Mouse (Mus musculus): ENCODE measurements around the gene Glmp. TPM values are rescaled to one million over a fixed set of nuclear protein-coding genes. Genes with fewer than 3 reads are reported as not detected.
A peak's percentile ranks its signal among the peaks of the same experiment; 100 is the strongest.
"Not testable (repeated sequence)": the region's sequence is repeated elsewhere in the genome, so short reads cannot be mapped to it uniquely, and the experiment has no call there.

The Glmp gene
- total RNA-seq, 1 experiment from 2014 or later = 19.4 TPM

DNA sequence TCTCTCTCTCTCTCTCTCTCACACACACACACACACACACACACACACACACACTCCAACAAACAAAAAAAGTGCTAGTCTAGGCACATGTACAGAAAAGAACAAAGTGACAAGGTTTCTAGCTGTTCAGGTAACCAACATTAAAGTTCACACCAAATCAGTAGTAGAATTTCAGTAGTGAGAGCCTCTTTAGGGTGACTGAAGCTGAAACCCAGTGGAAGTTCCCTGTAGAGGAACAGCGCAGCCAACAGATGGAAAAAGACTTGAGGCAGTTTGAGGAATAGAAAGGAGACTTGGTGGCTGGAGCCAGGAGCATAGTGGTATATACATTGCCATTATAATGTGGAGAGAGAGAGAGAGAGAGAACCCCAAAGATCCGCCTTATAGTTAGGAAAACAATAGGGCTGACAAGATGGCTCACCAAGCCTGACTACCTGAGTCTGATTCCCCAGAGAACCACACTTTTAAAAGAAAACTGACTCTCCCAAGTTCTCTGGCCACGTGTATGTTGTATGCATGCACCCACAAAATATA, 10.1 kb downstream of the Glmp start:
- no peak for ATAC-seq (replicated peaks; ENCODE audit: low read depth, poor library complexity, severe bottlenecking)

DNA sequence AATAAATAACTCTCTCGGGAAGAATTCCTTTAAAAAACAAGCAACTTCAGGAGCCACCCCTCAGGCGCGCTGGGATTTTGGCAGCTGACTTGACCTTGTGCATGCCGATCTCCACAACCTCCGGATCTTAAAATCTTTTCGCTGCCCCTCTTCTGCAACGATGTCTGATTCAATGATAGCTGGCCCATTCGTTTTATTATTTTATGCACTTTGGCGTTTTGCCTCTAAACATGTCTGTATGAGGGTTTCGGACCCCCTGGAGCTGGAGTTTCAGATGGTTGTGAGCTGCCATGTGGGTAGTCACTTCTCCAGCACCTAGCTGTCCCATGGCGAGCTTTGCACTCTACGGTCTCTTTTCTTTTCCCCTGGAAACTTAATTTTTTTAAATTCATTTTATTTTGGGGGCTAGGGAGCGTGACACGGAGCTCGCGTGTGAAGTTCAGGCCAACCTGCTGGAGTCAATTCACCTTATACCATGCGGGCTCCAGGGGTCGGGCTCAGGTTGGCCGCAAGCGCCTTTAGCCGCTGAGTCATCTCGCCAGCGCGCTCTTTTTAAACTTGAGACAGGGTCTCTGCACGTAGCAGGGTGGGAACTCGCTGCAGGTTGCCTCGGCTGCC, 10.7 kb downstream of the Glmp start:
- ATAC-seq (replicated peaks; ENCODE audit: low read depth, poor library complexity, severe bottlenecking) = peak; percentile 57

DNA sequence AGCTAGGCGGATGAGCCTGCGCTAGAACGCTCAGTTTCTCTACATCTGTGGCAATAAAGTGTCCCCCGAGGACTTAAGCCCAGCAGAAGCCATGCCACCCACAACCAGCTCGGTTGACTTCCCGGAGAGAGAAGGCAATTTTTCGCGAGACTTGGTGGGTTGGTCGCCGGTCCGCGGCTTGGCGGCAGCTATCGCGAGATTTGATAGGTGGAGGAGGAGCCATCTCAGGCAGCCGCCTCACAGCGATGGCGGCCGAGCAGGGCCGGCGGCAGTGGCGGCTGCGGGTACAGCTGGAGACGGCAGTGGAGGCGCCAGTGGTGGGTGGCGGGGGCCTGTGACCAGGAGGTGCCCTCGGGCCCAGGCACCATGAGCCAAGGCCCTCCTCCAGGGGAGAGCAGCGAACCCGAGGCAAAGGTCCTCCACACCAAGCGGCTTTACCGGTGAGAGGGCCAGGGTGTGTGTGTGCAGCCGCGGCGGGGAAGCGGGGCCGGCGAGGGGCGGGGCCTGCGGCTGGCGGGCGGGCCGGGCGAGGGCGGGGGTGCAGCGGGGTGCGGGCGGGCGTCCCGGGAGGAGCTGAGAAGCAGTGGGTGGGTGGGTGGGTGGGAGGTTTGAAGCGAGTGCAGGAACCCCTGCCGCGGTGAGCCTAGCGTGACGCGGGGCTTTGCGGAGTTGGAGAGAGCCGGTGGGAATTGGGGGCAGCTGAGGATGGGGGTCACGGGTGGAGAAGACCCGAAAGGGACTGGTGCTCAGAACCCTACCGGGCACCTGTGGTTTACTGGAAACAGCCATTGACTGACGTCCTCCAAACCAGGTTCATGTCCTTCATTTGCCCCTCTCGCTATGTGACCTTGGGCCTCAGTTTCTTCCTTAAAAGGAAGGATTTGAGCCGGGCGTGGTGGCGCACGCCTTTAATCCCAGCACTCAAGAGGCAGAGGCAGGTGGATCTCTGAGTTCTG, 11.5 kb downstream of the Glmp start, which contains the start of the genes Tmem79 and Smg5:
Gene Tmem79, minus strand, starts transcription at position 91 of the 956 bp plus-strand sequence.
Gene Smg5, plus strand, starts transcription at position 203 of the 956 bp plus-strand sequence.
- ATAC-seq (replicated peaks; ENCODE audit: low read depth, poor library complexity, severe bottlenecking) = peak; percentile 86

DNA sequence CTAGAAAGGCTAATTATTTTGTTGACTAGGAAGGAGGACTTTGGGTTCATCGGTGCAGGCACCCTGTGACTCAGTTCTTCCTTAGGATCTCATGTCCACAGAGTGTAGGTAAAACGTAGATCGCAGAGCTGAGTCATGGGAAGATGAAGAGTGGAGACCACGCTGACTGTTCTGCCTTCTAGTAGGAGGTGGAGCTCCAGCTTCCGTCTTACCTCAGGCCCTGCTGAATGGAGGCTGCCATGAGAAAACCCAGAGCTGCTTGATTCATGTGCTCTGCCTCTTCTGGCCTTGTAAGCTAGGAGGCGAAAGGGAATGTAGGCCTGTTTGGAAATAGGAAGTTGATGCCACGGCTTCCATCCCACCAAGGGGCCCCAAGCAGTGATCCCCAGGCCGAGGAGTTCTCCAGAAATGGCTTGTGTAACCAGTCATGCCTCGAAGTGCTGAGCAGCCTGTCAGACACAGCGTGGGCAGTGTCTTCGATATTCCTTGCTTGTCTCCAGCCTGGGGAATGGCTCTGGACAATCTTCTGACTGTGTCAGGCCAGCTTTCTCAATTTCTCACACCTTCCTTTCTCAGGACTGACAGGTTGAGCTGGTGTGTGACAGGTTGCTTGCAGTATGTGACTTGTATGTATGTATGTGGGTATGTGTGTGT, 12.7 kb downstream of the Glmp start:
- no peak for ATAC-seq (replicated peaks; ENCODE audit: low read depth, poor library complexity, severe bottlenecking)

DNA sequence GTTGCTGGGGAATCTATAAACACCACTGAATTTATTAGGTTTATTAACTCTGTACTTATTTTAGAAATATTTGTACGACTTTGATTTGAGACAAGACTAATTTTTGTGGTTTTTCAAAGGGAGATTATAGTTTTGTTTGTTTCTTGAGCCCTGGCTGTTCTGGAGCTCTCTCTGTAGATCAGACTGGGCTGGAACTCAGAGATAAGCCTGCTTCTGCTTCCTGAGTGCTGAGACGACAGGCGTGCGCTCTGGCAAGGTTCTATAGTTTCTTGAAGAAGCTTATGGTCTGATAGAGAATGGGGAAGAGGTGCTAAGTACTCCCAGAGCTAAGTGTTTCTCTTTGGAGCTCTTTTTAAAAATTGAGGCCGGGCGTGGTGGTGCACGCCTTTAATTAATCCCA, 13.5 kb downstream of the Glmp start:
- ATAC-seq (replicated peaks; ENCODE audit: low read depth, poor library complexity, severe bottlenecking) = peak; percentile 51

DNA sequence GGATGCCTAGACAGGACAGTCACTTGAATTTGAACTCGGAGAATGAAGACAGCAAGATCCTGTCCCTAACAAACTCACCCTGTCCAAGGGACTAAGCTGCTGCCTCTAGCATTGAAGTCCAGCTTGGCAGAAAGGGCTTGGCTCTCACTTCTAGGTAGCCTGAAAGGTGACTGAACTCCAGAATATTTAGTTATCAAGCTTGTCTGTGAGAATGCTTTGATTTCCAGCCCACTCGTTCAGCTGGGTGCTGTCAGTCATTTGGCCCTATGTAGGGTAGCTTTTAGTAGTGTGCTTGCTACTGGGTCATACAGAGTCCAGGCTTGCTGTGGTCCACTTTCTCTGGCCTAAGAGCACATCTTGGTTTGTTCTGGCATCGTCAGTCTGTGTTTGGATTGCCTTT, 14.2 kb downstream of the Glmp start:
- ATAC-seq (replicated peaks; ENCODE audit: low read depth, poor library complexity, severe bottlenecking) = no peak

DNA sequence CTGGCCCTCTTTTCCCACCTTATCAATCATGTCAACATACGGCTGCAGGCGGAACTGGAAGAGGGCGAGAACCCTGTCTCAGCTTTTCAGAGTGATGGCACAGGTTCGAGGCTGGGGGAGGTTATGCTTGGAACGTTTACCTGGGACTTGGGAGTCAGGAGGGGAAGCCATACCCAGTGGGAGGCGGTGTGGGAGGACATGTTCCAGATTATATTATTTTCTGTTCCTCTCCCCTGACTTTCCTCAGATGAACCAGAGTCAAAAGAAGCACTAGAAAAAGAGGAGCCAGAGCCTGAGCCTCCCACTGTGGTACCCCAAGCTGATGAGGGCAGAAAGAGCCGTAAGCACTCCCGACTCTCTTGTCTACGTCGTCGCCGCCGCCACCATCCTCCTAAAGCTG, 25.9 kb downstream of the Glmp start:
- ATAC-seq (replicated peaks; ENCODE audit: low read depth, poor library complexity, severe bottlenecking) = no peak

DNA sequence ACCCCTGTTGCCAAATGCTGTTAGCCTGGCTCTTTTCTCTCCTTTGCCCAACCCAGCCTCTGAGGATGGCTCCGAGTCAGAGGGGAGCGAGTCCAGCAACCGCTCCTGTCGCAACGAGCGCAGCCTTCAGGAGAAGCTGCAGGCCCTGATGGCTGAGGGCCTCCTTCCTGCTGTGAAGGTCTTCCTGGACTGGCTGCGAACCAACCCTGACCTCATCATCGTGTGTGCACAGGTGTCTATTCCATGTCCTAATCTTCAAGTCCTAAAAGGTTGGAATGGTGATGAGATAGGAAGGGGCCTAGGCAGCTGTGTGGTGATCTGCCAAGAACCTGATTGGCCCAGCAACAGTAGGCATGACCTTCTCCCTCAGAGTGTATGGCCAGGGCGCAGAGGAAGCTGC, 28.1 kb downstream of the Glmp start:
- ATAC-seq (replicated peaks; ENCODE audit: low read depth, poor library complexity, severe bottlenecking) = no peak

DNA sequence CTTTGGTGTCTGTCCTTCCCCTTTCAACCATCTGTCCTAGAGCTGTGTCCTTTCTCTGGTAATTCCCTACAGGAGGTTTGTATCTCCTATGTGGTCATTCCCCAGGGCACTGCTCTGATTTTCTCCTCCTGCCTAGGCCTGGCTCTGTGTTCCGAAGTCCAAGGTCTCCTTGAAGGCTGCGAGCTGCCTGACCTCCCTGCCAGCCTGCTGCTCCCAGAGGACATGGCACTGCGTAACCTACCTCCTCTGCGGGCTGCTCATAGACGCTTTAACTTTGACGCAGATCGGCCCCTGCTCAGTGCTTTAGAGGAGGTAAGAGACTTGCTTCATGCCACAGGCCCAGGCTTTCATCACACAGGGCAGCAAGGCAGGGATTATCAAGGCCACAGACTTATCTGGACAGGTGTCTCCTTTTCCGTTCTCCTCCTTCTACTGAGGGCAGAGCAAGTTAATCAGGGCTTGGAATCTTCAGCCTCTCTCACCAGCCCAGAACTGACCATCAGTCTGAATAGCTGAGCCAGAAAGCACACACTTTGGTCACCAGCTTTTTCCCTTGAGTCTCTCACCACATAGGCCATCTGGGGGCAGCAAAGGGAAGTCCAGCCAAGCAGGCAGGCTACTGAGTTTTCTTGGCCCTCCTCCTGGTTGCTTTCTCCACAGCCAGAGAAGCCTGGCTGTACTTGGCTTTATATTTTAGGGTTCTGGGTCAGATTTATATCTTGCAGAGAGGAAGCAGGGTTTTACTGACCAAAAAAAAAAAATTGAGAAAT, 29.8 kb downstream of the Glmp start:
- ATAC-seq (replicated peaks; ENCODE audit: low read depth, poor library complexity, severe bottlenecking) = no peak

DNA sequence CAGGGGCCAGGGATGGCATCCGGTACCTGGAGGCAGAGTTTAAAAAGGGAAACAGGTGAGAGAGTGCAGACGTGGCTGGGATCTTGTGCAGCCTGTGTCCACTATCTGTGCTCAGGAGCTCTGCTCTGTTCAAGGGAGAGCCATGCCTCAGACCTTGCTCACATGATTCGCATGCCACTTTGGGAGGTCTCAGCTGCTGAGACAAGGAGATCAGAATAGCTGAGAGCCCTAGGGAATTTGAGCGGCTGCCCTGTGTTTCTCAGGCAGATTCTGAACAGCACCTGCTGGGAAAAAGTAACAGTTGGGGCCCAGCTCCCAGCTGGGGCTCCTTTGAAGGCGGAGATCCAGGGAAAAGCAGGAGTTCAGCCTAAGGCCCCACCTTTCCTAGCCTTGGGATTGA, 34.8 kb downstream of the Glmp start:
- no peak for ATAC-seq (replicated peaks; ENCODE audit: low read depth, poor library complexity, severe bottlenecking)

DNA sequence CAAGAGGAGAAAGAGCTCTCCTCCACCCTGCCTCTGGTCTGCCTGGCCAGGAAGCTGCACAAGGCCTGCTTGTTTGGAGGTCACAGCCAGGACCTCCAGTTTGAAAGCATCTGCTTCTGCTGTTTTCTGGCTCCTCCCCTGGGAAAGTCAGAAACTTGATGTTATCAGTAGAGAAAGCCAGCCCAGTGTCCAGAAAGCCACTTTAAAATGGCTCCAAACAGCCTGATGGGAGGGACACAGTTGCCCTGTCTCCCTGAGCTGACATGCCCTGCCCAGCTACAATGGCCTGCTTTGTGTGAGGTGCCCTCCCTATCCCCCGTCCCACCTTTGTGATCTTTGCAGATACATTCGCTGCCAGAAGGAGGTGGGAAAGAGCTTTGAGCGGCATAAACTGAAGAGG, 35.2 kb downstream of the Glmp start:
- ATAC-seq (replicated peaks; ENCODE audit: low read depth, poor library complexity, severe bottlenecking) = no peak

DNA sequence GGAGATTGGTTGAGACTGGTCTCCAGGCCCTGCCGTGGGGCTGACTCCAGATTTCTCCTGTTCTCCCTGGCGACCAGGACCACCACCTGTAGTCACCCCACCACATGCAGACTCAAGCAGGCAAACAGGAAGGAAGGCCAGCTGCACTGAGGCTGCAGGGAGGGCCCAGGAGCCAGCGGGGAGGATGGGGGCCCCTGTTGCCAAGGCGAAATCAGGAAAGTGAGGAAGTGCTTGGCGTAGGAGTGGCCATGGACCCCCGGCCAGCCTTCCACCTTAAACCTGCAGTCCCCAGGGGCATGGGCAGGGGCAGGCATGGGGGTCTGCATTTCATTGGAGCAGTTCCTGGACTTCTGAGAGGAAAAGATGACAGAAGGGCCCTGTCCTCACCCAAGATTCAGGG, 36.3 kb downstream of the Glmp start:
- no peak for ATAC-seq (replicated peaks; ENCODE audit: low read depth, poor library complexity, severe bottlenecking)

DNA sequence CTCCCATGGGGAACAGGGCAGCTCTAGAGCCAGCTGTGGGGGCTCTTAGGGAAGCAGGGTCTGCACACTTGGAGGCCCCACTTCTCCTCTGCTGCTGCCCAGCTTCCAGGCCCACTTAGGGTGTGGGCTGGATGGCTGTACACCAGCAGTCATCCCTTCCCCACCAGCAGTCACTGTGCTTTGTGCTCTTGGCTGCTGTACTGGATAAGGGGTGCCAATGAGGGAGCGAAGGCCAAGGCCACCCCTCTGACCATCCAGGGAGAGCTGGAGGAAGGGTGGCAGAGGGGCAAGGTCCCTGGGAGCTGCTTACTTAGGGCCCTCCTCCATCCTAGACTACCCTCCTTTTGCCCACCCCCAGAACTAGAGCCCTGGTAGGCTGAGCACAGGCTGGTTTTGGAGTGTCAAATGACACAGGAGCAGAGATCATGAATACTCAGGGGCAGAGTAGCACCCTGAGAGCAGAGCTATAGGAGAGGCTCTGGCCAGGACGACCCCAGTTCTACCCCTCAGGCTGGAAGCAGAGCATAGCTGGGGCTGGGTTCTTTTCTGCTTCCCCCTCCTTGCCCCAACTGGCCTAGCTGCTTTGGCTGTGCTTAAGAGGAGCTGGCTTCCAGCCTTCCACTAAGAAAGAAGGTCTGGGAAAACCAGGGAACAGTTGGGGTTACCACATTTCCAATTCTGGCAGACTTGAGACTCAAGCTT, 36.9 kb downstream of the Glmp start:
- no peak for ATAC-seq (replicated peaks; ENCODE audit: low read depth, poor library complexity, severe bottlenecking)

DNA sequence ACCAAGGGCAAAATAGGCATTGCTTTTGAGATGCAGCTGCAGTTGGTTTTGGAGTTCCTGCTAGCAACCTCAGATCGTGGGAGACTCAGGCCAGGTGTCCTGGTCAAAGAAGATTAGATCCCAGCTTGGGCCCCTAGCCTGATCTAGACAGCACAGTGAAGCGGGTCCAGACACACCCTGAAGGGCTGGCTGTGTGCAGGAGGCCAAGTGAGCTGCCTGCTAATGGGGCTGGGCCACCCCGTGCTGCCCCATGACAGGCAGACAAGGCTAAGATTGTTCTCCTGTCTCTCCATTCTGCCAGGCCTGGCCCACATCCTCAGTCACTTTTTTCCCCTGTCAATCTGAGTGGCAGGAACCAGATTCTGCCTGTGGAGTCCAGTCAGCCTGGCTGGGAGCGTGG, 38.9 kb downstream of the Glmp start:
- no peak for ATAC-seq (replicated peaks; ENCODE audit: low read depth, poor library complexity, severe bottlenecking)

DNA sequence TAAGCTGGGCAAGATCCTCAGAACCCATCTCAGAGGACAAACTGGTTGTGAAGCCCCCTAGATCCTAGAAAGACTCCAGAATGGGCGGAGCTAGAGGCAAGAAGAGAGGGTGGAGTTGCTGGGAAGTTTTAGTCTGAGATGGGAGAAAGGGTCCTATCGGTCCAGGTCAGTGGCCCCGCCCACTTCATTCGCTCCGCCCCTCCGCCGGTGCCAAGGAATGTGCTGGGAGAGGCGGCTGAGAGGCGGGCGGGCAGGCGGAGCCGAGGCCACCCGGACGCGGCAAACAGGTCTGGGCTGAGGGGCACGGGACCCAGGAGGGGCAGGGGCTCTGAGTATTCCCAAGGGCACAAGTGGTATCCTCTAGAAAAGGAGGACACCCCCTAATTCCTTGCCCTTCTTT, 39.5 kb downstream of the Glmp start, which contains the start of gene Paqr6:
Gene Paqr6, plus strand, starts transcription at position 248 of the 400 bp plus-strand sequence.
- no peak for ATAC-seq (replicated peaks; ENCODE audit: low read depth, poor library complexity, severe bottlenecking)

DNA sequence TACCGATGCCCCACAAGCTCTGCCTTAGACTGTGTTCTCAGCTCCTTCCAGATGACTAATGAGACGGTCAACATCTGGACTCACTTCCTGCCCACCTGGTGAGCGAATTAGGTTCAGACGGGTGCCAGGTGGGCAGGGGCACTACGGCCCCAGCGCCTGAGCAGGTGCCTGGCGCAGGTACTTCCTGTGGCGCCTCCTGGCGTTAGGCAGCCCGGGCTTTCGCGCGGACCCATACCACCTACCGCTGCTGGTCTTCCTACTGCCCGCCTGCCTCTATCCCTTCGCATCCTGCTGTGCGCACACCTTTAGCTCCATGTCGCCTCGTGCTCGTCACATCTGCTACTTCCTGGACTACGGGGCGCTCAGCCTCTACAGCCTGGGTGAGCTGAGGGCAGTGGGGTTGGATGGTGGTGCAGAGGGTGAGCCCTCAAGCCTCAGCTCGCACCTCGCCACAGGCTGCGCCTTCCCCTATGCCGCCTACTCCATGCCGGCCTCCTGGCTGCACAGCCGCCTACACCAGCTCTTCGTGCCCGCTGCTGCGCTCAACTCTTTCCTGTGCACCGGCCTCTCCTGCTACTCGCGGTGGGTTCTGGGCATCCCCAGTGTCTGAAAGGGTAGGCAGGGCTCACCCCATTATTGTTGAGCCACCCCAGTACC, 41.0 kb downstream of the Glmp start:
- no peak for ATAC-seq (replicated peaks; ENCODE audit: low read depth, poor library complexity, severe bottlenecking)

DNA sequence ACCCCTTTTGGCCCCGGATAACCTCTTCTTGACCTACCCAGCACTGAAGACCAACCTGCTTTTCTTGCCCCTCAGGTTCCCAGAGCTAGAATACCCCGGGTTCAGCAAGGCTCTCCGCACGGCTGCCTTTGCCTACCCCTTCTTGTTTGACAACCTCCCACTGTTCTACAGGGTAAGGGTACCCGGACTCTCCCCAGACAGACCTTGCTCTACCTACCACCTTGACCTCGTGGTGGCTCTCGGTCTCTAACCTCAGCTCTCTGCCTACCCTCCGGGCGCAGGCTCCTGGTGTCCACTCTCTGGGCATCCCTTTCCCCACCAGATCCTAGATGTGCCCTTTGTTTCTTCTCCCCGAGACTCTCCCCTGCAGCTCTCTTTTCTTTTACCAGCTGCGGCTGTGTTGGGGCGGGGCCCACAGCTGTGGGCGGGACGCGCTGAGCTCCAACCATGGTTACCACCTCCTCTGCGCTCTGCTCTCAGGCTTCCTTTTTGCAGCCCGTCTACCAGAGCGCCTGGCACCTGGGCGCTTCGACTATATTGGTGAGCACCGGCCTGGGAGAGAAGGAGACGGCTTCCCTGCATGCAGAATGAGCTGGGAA, 42.1 kb downstream of the Glmp start:
- peak; percentile 86 for ATAC-seq (replicated peaks; ENCODE audit: low read depth, poor library complexity, severe bottlenecking)

DNA sequence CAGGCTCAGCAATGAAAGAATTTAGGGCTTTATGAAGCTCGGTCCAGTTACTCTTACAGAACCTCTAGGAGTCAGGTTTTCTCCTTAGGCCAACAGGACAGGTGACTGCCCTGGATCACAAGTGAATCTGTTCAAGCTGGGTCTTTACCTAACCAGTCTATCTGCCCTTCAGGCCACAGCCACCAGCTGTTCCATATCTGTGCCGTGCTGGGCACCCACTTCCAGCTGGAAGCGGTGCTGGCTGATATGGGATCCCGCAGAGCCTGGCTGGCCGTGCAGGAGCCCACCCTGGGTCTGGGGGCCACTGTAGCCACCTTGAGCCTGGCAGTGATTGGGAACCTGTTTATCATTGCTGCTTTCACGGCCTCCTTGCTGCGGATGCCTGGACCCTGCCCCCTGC, 42.7 kb downstream of the Glmp start:
- ATAC-seq (replicated peaks; ENCODE audit: low read depth, poor library complexity, severe bottlenecking) = not testable (repeated sequence)
